Mouse (Mus musculus) CH12.LX (cell line): Measurements from ENCODE around the gene Dgka. TPM values are rescaled to one million over a fixed set of nuclear protein-coding genes. Genes with fewer than 3 reads are reported as not detected.

Experiments
- DNase-seq: peaks from one replicate; pipeline ENCODE4 v3.0.0-alpha.2; 2013; ENCODE audit errors: extremely low read depth
- H3K27ac ChIP-seq: 2 replicates; pipeline ENCODE4 v1.5.1; 2012; ENCODE audit warnings: low read depth, mild to moderate bottlenecking, control low read depth, moderate library complexity; ENCODE audit not compliant: insufficient read depth
- H3K27me3 ChIP-seq: replicated peaks from 2 replicates; pipeline ENCODE3; 2012; ENCODE audit warnings: inconsistent platforms
- H3K36me3 ChIP-seq, 2 experiments: replicated peaks in 1 of 2; 2 replicates each; pipeline versions ENCODE3 to v1.6.1; 2012; ENCODE audit warnings: inconsistent platforms in 1 of 2, low read length in 1 of 2, mild to moderate bottlenecking in 1 of 2, mixed read lengths in 1 of 2, moderate library complexity in 1 of 2; ENCODE audit not compliant: control insufficient read depth in 1 of 2, insufficient read depth in 1 of 2
- H3K4me1 ChIP-seq, 2 experiments: 2 replicates each; pipeline ENCODE4 v1.6.1; 2012; ENCODE audit warnings: inconsistent platforms in 1 of 2, moderate library complexity in 1 of 2; ENCODE audit not compliant: insufficient read depth in 2 of 2, control insufficient read depth in 1 of 2
- H3K4me2 ChIP-seq: 2 replicates; pipeline ENCODE4 v1.6.1; 2012; ENCODE audit warnings: low read depth, mild to moderate bottlenecking, control low read depth; ENCODE audit not compliant: poor library complexity, insufficient read depth, severe bottlenecking
- H3K4me3 ChIP-seq, 3 experiments: fragments of 150-350 bp in 1 of 3; sonication (generic) in 1 of 3; replicated peaks in 1 of 3; 2 replicates each; pipeline versions ENCODE3 to v1.5.1; 2011 to 2012; ENCODE audit warnings: low read depth in 2 of 3, low read length in 2 of 3, mild to moderate bottlenecking in 2 of 3, moderate library complexity in 2 of 3, control low read depth in 1 of 3, improper control_type of control experiment in 1 of 3, inconsistent platforms in 1 of 3, mixed read lengths in 1 of 3; ENCODE audit not compliant: poor library complexity in 1 of 3
- H3K79me2 ChIP-seq: replicated peaks from 2 replicates; pipeline ENCODE4 v1.6.1; 2012; ENCODE audit warnings: mild to moderate bottlenecking, moderate library complexity; ENCODE audit not compliant: control insufficient read depth, poor library complexity, insufficient read depth, severe bottlenecking; ENCODE audit errors: extremely low read depth
- H3K9ac ChIP-seq: 2 replicates; pipeline ENCODE4 v1.6.1; 2012; ENCODE audit warnings: low read depth, mild to moderate bottlenecking, control low read depth, moderate library complexity; ENCODE audit not compliant: insufficient read depth
- H3K9me3 ChIP-seq: replicated peaks from 2 replicates; pipeline ENCODE3; 2012; ENCODE audit warnings: low read length, inconsistent platforms, mixed read lengths
- BHLHE40 ChIP-seq: IDR thresholded peaks from 2 replicates; pipeline ENCODE4 v1.6.1; 2011; ENCODE audit warnings: mild to moderate bottlenecking, low read depth, low read length, improper control_type of control experiment
- CHD1 ChIP-seq: IDR thresholded peaks from 2 replicates; pipeline ENCODE4 v1.6.1; 2012; ENCODE audit warnings: low read depth, low read length, improper control_type of control experiment, inconsistent platforms
- CHD2 ChIP-seq: IDR thresholded peaks from 2 replicates; pipeline ENCODE4 v1.6.1; 2011; ENCODE audit warnings: low read length, improper control_type of control experiment
- CTCF ChIP-seq, 2 experiments: IDR thresholded peaks in 1 of 2; conservative IDR thresholded peaks in 1 of 2; 2 replicates each; pipeline ENCODE4 v1.5.1; 2011 to 2012; ENCODE audit warnings: low read depth in 2 of 2, low read length in 2 of 2, improper control_type of control experiment in 1 of 2, inconsistent platforms in 1 of 2, mild to moderate bottlenecking in 1 of 2, moderate library complexity in 1 of 2
- E2F4 ChIP-seq: IDR thresholded peaks from 2 replicates; pipeline ENCODE4 v1.6.1; 2011; ENCODE audit warnings: low read depth, low read length, improper control_type of control experiment; ENCODE audit not compliant: insufficient replicate concordance
- ELF1 ChIP-seq: IDR thresholded peaks from 2 replicates; pipeline ENCODE4 v1.6.1; 2014; ENCODE audit warnings: low read depth, mild to moderate bottlenecking, inconsistent platforms, low read length, improper control_type of control experiment
- EP300 ChIP-seq: IDR thresholded peaks from 2 replicates; pipeline ENCODE4 v1.6.1; 2011; ENCODE audit warnings: low read length, improper control_type of control experiment
- ETS1 ChIP-seq: conservative IDR thresholded peaks from 2 replicates; pipeline ENCODE4 v1.6.1; 2012; ENCODE audit warnings: low read depth, mild to moderate bottlenecking, inconsistent platforms, low read length, improper control_type of control experiment, moderate library complexity
- GABPA ChIP-seq: IDR thresholded peaks from 2 replicates; pipeline ENCODE4 v1.6.1; 2012; ENCODE audit warnings: low read depth, low read length, improper control_type of control experiment, inconsistent platforms; ENCODE audit not compliant: insufficient replicate concordance
- HCFC1 ChIP-seq: IDR thresholded peaks from 2 replicates; pipeline ENCODE4 v1.6.1; 2012; ENCODE audit warnings: low read depth, mild to moderate bottlenecking, inconsistent platforms, low read length, improper control_type of control experiment
- IRF4 ChIP-seq: IDR thresholded peaks from 2 replicates; pipeline ENCODE4 v1.6.1; 2014; ENCODE audit warnings: low read depth, mild to moderate bottlenecking, inconsistent platforms, low read length, improper control_type of control experiment
- JUN ChIP-seq: IDR thresholded peaks from 2 replicates; pipeline ENCODE4 v1.6.1; 2011; ENCODE audit warnings: low read depth, mild to moderate bottlenecking, low read length, improper control_type of control experiment, moderate library complexity; ENCODE audit not compliant: insufficient read depth
- JUND ChIP-seq: conservative IDR thresholded peaks from 2 replicates; pipeline ENCODE4 v1.6.1; 2011; ENCODE audit warnings: low read depth, low read length, improper control_type of control experiment
- KAT2A ChIP-seq: IDR thresholded peaks from 2 replicates; pipeline ENCODE4 v1.6.1; 2012; ENCODE audit warnings: low read length, improper control_type of control experiment, inconsistent platforms; ENCODE audit not compliant: insufficient replicate concordance
- MAX ChIP-seq: IDR thresholded peaks from 2 replicates; pipeline ENCODE4 v1.6.1; 2011; ENCODE audit warnings: low read length, improper control_type of control experiment
- MAZ ChIP-seq: IDR thresholded peaks from 2 replicates; pipeline ENCODE4 v1.6.1; 2012; ENCODE audit warnings: low read depth, mild to moderate bottlenecking, inconsistent platforms, low read length, improper control_type of control experiment, moderate library complexity
- MEF2A ChIP-seq: IDR thresholded peaks from 2 replicates; pipeline ENCODE4 v1.6.1; 2014; ENCODE audit warnings: low read depth, mild to moderate bottlenecking, inconsistent platforms, low read length, improper control_type of control experiment, borderline replicate concordance
- MXI1 ChIP-seq: IDR thresholded peaks from 2 replicates; pipeline ENCODE4 v1.6.1; 2011; ENCODE audit warnings: mild to moderate bottlenecking, low read depth, low read length, improper control_type of control experiment
- MYC ChIP-seq: IDR thresholded peaks from 2 replicates; pipeline ENCODE4 v1.6.1; 2011; ENCODE audit warnings: low read depth, mild to moderate bottlenecking, improper control_type of control experiment, low read length
- NELFE ChIP-seq: IDR thresholded peaks from 2 replicates; pipeline ENCODE4 v1.6.1; 2011; ENCODE audit warnings: low read depth, low read length, improper control_type of control experiment
- PAX5 ChIP-seq: IDR thresholded peaks from 2 replicates; pipeline ENCODE4 v1.6.1; 2012; ENCODE audit warnings: low read length, inconsistent platforms, mixed read lengths
- POLR2A ChIP-seq: IDR thresholded peaks from 2 replicates; pipeline ENCODE4 v1.6.1; 2011; ENCODE audit warnings: low read depth, mild to moderate bottlenecking, improper control_type of control experiment, low read length
- RAD21 ChIP-seq: IDR thresholded peaks from 2 replicates; pipeline ENCODE4 v1.6.1; 2011; ENCODE audit warnings: low read depth, mild to moderate bottlenecking, low read length, improper control_type of control experiment, moderate library complexity
- RCOR1 ChIP-seq: conservative IDR thresholded peaks from 2 replicates; pipeline ENCODE4 v1.6.1; 2012; ENCODE audit warnings: low read depth, mild to moderate bottlenecking, inconsistent platforms, low read length, improper control_type of control experiment
- SIN3A ChIP-seq: IDR thresholded peaks from 2 replicates; pipeline ENCODE4 v1.6.1; 2012; ENCODE audit warnings: low read length, improper control_type of control experiment, inconsistent platforms
- SMC3 ChIP-seq: IDR thresholded peaks from 2 replicates; pipeline ENCODE4 v1.6.1; 2011; ENCODE audit warnings: low read depth, low read length, improper control_type of control experiment
- TBP ChIP-seq: conservative IDR thresholded peaks from 2 replicates; pipeline ENCODE4 v1.6.1; 2011; ENCODE audit warnings: low read depth, low read length, improper control_type of control experiment
- TCF12 ChIP-seq: IDR thresholded peaks from 2 replicates; pipeline ENCODE4 v1.6.1; 2014; ENCODE audit warnings: low read depth, mild to moderate bottlenecking, inconsistent platforms, low read length, improper control_type of control experiment
- UBTF ChIP-seq: IDR thresholded peaks from 2 replicates; pipeline ENCODE4 v1.6.1; 2012; ENCODE audit warnings: low read depth, mild to moderate bottlenecking, inconsistent platforms, low read length, improper control_type of control experiment, moderate library complexity
- USF1 ChIP-seq: IDR thresholded peaks from 2 replicates; pipeline ENCODE4 v1.6.1; 2014; ENCODE audit warnings: low read depth, mild to moderate bottlenecking, inconsistent platforms, low read length, improper control_type of control experiment
- USF2 ChIP-seq: conservative IDR thresholded peaks from 2 replicates; pipeline ENCODE4 v1.6.1; 2011; ENCODE audit warnings: low read depth, low read length, improper control_type of control experiment
- ZC3H11A ChIP-seq: IDR thresholded peaks from 2 replicates; pipeline ENCODE4 v1.6.1; 2012; ENCODE audit warnings: low read depth, mild to moderate bottlenecking, inconsistent platforms, low read length, improper control_type of control experiment
- ZKSCAN1 ChIP-seq: IDR thresholded peaks from 2 replicates; pipeline ENCODE4 v1.6.1; 2012; ENCODE audit warnings: low read depth, inconsistent platforms, low read length, improper control_type of control experiment, borderline replicate concordance
- ZMIZ1 ChIP-seq: IDR thresholded peaks from 2 replicates; pipeline ENCODE4 v1.6.1; 2012; ENCODE audit warnings: low read depth, mild to moderate bottlenecking, inconsistent platforms, low read length, improper control_type of control experiment
- dilution Hi-C: fragments of 300-500 bp; cut with MboI; formaldehyde crosslinking; loops from 2 replicates; pipeline ENCODE4 v1.14.3; 2020; ENCODE audit warnings: low sequenced_read_pairs; ENCODE audit not compliant: extremely low pct_unique_long_range_greater_than_20kb, extremely low pct_ligation_motif_present
- in situ Hi-C: fragments of 300-500 bp; cut with MboI; formaldehyde crosslinking; loops from 3 replicates; pipeline ENCODE4 v1.14.3; 2019; ENCODE audit warnings: low sequenced_read_pairs, low pct_ligation_motif_present, low pct_unique_long_range_greater_than_20kb, mixed read lengths
- polyA plus RNA-seq: library from polyadenylated mRNA; unstranded; fragments of >175 nt; gene quantifications from 2 replicates; pipeline ENCODE4 v1.2.1, GENCODE M21; 2012; ENCODE audit warnings: low read depth; ENCODE audit not compliant: insufficient read length
- total RNA-seq, 2 experiments: library from RNA; depleted of rRNA; stranded (reverse); fragments of 300-350 nt in 1 of 2; fragments of >200 nt in 1 of 2; gene quantifications; 2 replicates each; pipeline ENCODE4 v1.2.3; 2012 to 2014

Gene Dgka
- total and polyA plus RNA-seq, 3 experiments, result 3.4 to 9.0 (median 6.6) TPM

GRCm38 (mm10) chr10:128673763-128674468 lies 70.7 kb downstream of the Dgka start, which contains the start of gene Suox (continued):
- TF ChIP-seq ETS1, result no peak
- TF ChIP-seq JUN, result no peak
- TF ChIP-seq USF2, result no peak
- peak; percentile 36 for TF ChIP-seq BHLHE40
- 0 out of 2 replicates have a peak, but pooled peaks have one; percentile 34 for TF ChIP-seq ELF1
- TF ChIP-seq ZMIZ1, result no peak
- TF ChIP-seq GABPA, result no peak
- no peak for TF ChIP-seq RAD21
- no peak for TF ChIP-seq MYC
- TF ChIP-seq POLR2A, result 0 out of 2 replicates have a peak, but pooled peaks have one; percentile 33
- TF ChIP-seq NELFE, result no peak
- 0 out of 2 replicates have a peak, but pooled peaks have one; percentile 36 for TF ChIP-seq MAX
- TF ChIP-seq UBTF, result no peak
- no peak for TF ChIP-seq RCOR1
- 0 out of 2 replicates have a peak, but pooled peaks have one; percentile 38 for TF ChIP-seq CHD1
- peak; percentile 44 for TF ChIP-seq TCF12
- TF ChIP-seq ZC3H11A, result no peak
- peak; percentile 54 for TF ChIP-seq MXI1

GRCm38 (mm10) chr10:128671148-128671547 lies 73.5 kb downstream of the Dgka start:
- H3K9ac ChIP-seq, result no peak overlapping the region
- peak overlapping the region in 1 of 3 experiments; percentile 17 for H3K4me3 ChIP-seq
- peaks cover 4% of the 10 kb centered on the region for H3K27me3 ChIP-seq
- peaks cover 16 to 46% of the 10 kb centered on the region in 2 experiments for H3K4me1 ChIP-seq
- 0 out of 2 replicates have a peak overlapping the region, but pooled peaks have one; percentile 2 for H3K4me2 ChIP-seq
- no peaks in the 10 kb centered on the region for H3K79me2 ChIP-seq
- in situ Hi-C loops (loop anchor here (5.0 kb wide), 1 partner anchor 44 kb away; the partner anchor contains the start of gene Rps26), dilution Hi-C loops (no loop called here)
- no peak for DNase-seq
- peaks cover 0 to 17% of the 10 kb centered on the region in 2 experiments for H3K36me3 ChIP-seq
- no peaks in the 10 kb centered on the region for H3K9me3 ChIP-seq
- H3K27ac ChIP-seq, result peak overlapping the region; percentile 31; the same call in 1 of the 2 replicates
- no peak for TF ChIP-seq MAZ
- TF ChIP-seq KAT2A, result no peak
- TF ChIP-seq ZKSCAN1, result no peak
- no peak for TF ChIP-seq E2F4
- no peak for TF ChIP-seq SMC3
- TF ChIP-seq RAD21, result no peak
- no peak for TF ChIP-seq POLR2A
- TF ChIP-seq JUND, result peak; percentile 65; the same call in 1 of the 2 replicates
- TF ChIP-seq IRF4, result peak; percentile 92
- TF ChIP-seq JUN, result peak; percentile 81
- TF ChIP-seq SIN3A, result 0 out of 2 replicates have a peak, but pooled peaks have one; percentile 44
- no peak for TF ChIP-seq USF1
- TF ChIP-seq NELFE, result no peak
- peak; percentile 77; the same call in 1 of the 2 replicates for TF ChIP-seq MEF2A
- peak; percentile 40 for TF ChIP-seq MXI1
- no peak for TF ChIP-seq CTCF (conservative IDR thresholded peaks at IDR 0.05 in 1 of 2, IDR thresholded peaks at IDR 0.05 in 1 of 2; ENCODE audit: low read depth in 2 of 2, low read length in 2 of 2)
- TF ChIP-seq ZMIZ1, result no peak
- TF ChIP-seq ZC3H11A, result no peak
- 0 out of 2 replicates have a peak, but pooled peaks have one; percentile 14 for TF ChIP-seq ELF1
- TF ChIP-seq PAX5, result no peak
- TF ChIP-seq GABPA, result no peak
- TF ChIP-seq TBP, result no peak
- TF ChIP-seq USF2, result no peak
- peak; percentile 43; the same call in 1 of the 2 replicates for TF ChIP-seq MAX
- no peak for TF ChIP-seq CHD1
- TF ChIP-seq EP300, result peak; percentile 81
- TF ChIP-seq HCFC1, result peak; percentile 21; the same call in 1 of the 2 replicates
- TF ChIP-seq CHD2, result 0 out of 2 replicates have a peak, but pooled peaks have one; percentile 11
